In genomic region chr6:106645496-106646211, GRCm38 (mm10) we compare ENCODE assay signal across 7 mouse cellular contexts.
DNase-seq lines count a peak whose midpoint lies in the region; ATAC-seq and TF ChIP-seq lines count a peak whose summit lies in the region.

No protein-coding gene starts in this region.

- peak; percentile 46 for TF ChIP-seq CTCF in E14TG2a.4 (conservative IDR thresholded peaks at IDR 0.05; ENCODE audit: low read length)
- TF ChIP-seq CTCF in thymus, adult 2 months (IDR thresholded peaks at IDR 0.05; ENCODE audit: borderline replicate concordance, control insufficient read depth, extremely low read depth, insufficient read depth, low read length, poor library complexity): no peak

- no peak overlapping the region for H3K4me3 ChIP-seq in E14TG2a.4 (replicated peaks; ENCODE audit: low read length)
- H3K4me3 ChIP-seq in embryonic facial prominence, embryonic 12.5 days: no peak overlapping the region
- no peak overlapping the region for H3K4me3 ChIP-seq in hindbrain, embryonic 16.5 days (ENCODE audit: low read length)
- no peak overlapping the region for H3K4me3 ChIP-seq in thymus, adult 2 months (ENCODE audit: control insufficient read depth, insufficient read depth, low read length)

- H3K27ac ChIP-seq in embryonic facial prominence, embryonic 12.5 days: no peak overlapping the region
- H3K27ac ChIP-seq in hindbrain, embryonic 16.5 days (ENCODE audit: low read depth, low read length): no peak overlapping the region
- no peak overlapping the region for H3K27ac ChIP-seq in thymus, adult 2 months (ENCODE audit: control insufficient read depth, insufficient read depth, low read length)

- H3K4me2 ChIP-seq in embryonic facial prominence, embryonic 12.5 days (replicated peaks): 0 out of 2 replicates have a peak overlapping the region, but pooled peaks have one; percentile 9
- peak overlapping the region; percentile 32; the same call in 1 of the 2 replicates for H3K4me2 ChIP-seq in hindbrain, embryonic 16.5 days (ENCODE audit: low read length)

- H3K4me1 ChIP-seq in E14TG2a.4 (replicated peaks; ENCODE audit: low read depth, low read length): peaks cover 11% of the 10 kb centered on the region; the same call in 1 of the 2 replicates
- no peaks in the 10 kb centered on the region for H3K4me1 ChIP-seq in embryonic facial prominence, embryonic 12.5 days
- no peaks in the 10 kb centered on the region for H3K4me1 ChIP-seq in hindbrain, embryonic 16.5 days (ENCODE audit: control insufficient read depth, insufficient read depth, low read depth, low read length)
- H3K4me1 ChIP-seq in thymus, adult 2 months (replicated peaks; ENCODE audit: control insufficient read depth, insufficient read depth, low read length): no peaks in the 10 kb centered on the region

- DNase-seq in adipocyte (ENCODE audit: low spot score): peak; percentile 12
- DNase-seq in left cerebral cortex, adult 18-20 months (ENCODE audit: low spot score in 2 of 2): peak; percentile 59 to 64
- peak; percentile 31 for DNase-seq in neural tube, embryonic 10.5 days (ENCODE audit: extremely low spot score, low spot score)
- DNase-seq in thymus, adult 2 months: no peak

- H3K9me3 ChIP-seq in E14TG2a.4 (ENCODE audit: low read length): no peaks in the 10 kb centered on the region
- no peaks in the 10 kb centered on the region for H3K9me3 ChIP-seq in embryonic facial prominence, embryonic 12.5 days
- no peaks in the 10 kb centered on the region for H3K9me3 ChIP-seq in hindbrain, embryonic 16.5 days (ENCODE audit: control insufficient read depth, low read length)

- H3K27me3 ChIP-seq in E14TG2a.4 (ENCODE audit: insufficient read depth, low read length): no peaks in the 10 kb centered on the region
- no peaks in the 10 kb centered on the region for H3K27me3 ChIP-seq in embryonic facial prominence, embryonic 12.5 days
- no peaks in the 10 kb centered on the region for H3K27me3 ChIP-seq in hindbrain, embryonic 16.5 days (replicated peaks; ENCODE audit: control insufficient read depth, insufficient read depth, low read length)
- H3K27me3 ChIP-seq in thymus, adult 2 months (ENCODE audit: control insufficient read depth, insufficient read depth, low read length): no peaks in the 10 kb centered on the region

- WGBS in embryonic facial prominence, embryonic 12.5 days: 42% methylated on average over 5 of the region's 5 CpGs
- 25% methylated on average over 5 of the region's 5 CpGs for WGBS in hindbrain, embryonic 16.5 days
- WGBS in thymus, adult 2 months: 50% methylated on average over 5 of the region's 5 CpGs

- TF ChIP-seq POLR2A in thymus, adult 2 months (IDR thresholded peaks at IDR 0.05; ENCODE audit: control insufficient read depth, extremely low read depth, insufficient read depth, low read length, poor library complexity): no peak

- ATAC-seq in embryonic facial prominence, embryonic 12.5 days (ENCODE audit: insufficient number of reproducible peaks, insufficient read depth, low FRiP score, low TSS enrichment): no peak
- peak; percentile 93 for ATAC-seq in hindbrain, embryonic 16.5 days

- H3K36me3 ChIP-seq in E14TG2a.4 (ENCODE audit: insufficient read depth, low read length): no peaks in the 10 kb centered on the region
- no peaks in the 10 kb centered on the region for H3K36me3 ChIP-seq in embryonic facial prominence, embryonic 12.5 days
- H3K36me3 ChIP-seq in hindbrain, embryonic 16.5 days (ENCODE audit: control insufficient read depth, insufficient read depth, low read length): no peaks in the 10 kb centered on the region
- no peaks in the 10 kb centered on the region for H3K36me3 ChIP-seq in thymus, adult 2 months (ENCODE audit: control insufficient read depth, insufficient read depth, low read length)

- no peak overlapping the region for H3K9ac ChIP-seq in embryonic facial prominence, embryonic 12.5 days
- H3K9ac ChIP-seq in hindbrain, embryonic 16.5 days (ENCODE audit: low read depth, low read length): no peak overlapping the region
